Mouse (Mus musculus) CD4-positive, CD25-positive, alpha-beta regulatory T cell, adult 9 weeks (primary cell): ENCODE data around the gene E130218I03Rik. TPM values are rescaled to one million over a fixed set of nuclear protein-coding genes. Genes with fewer than 3 reads are reported as not detected.

Experiments used
- polyA plus RNA-seq: library from polyadenylated mRNA; unstranded; fragments of 100-300 nt; shearing (Covaris generic); gene quantifications from one replicate; pipeline ENCODE4 v1.2.1, GENCODE M21; 2017

Gene E130218I03Rik
- polyA plus RNA-seq: 4.7 TPM

GRCm38 (mm10) chr4:134243516-134244250, at the start of gene E130218I03Rik:
Gene E130218I03Rik, plus strand, starts transcription at chr4:134243662.

GRCm38 (mm10) chr4:134202904-134203303, 40.6 kb upstream of the E130218I03Rik start, which contains the start of gene Gm7534:
Gene Gm7534, minus strand, starts transcription at chr4:134203004.

GRCm38 (mm10) chr4:134227194-134227593, 16.3 kb upstream of the E130218I03Rik start, which contains the start of gene Catsper4:
Gene Catsper4, minus strand, starts transcription at chr4:134227383.

GRCm38 (mm10) chr4:134238279-134238651, 5.2 kb upstream of the E130218I03Rik start, which contains the start of gene Cnksr1:
Gene Cnksr1, minus strand, starts transcription at chr4:134238399.

GRCm38 (mm10) chr4:134245148-134245843, 1.8 kb downstream of the E130218I03Rik start, which contains the start of gene Zfp593:
Gene Zfp593, minus strand, starts transcription at chr4:134245592.

GRCm38 (mm10) chr4:134246719-134247258, 3.3 kb downstream of the E130218I03Rik start, which contains the start of gene Gm30191:
Gene Gm30191, plus strand, starts transcription at chr4:134246935.

GRCm38 (mm10) chr4:134253722-134254324, 10.4 kb downstream of the E130218I03Rik start, which contains the start of gene Grrp1:
Gene Grrp1, minus strand, starts transcription at chr4:134254106.

GRCm38 (mm10) chr4:134287575-134288025, 44.1 kb downstream of the E130218I03Rik start, which contains the start of gene Pdik1l:
Gene Pdik1l, minus strand, starts transcription at chr4:134287895.

Other genes starting within 250 kb of the E130218I03Rik start
- gene Dhdds, start 242.7 kb upstream of the E130218I03Rik start, polyA plus RNA-seq: 37.9 TPM
- not detected for gene Lin28a, start 224.8 kb upstream of the E130218I03Rik start, polyA plus RNA-seq
- gene Zfp683, start 189.8 kb upstream of the E130218I03Rik start, polyA plus RNA-seq: 2.1 TPM
- 18.0 TPM for gene Crybg2, start 182.8 kb upstream of the E130218I03Rik start, polyA plus RNA-seq
- gene Cd52, start 148.6 kb upstream of the E130218I03Rik start, polyA plus RNA-seq: 3,141 TPM
- gene Ubxn11, start 141.1 kb upstream of the E130218I03Rik start, polyA plus RNA-seq: 57.8 TPM
- 1,589 TPM for gene Sh3bgrl3, start 114.9 kb upstream of the E130218I03Rik start, polyA plus RNA-seq
- gene Cep85, start 56.5 kb upstream of the E130218I03Rik start, polyA plus RNA-seq: 73.8 TPM
- not detected for gene Gm7534, start 40.7 kb upstream of the E130218I03Rik start, polyA plus RNA-seq
- not detected for gene Catsper4, start 16.3 kb upstream of the E130218I03Rik start, polyA plus RNA-seq
- not detected for gene Cnksr1, start 5.3 kb upstream of the E130218I03Rik start, polyA plus RNA-seq
- 12.8 TPM for gene Zfp593, start 1.9 kb downstream of the E130218I03Rik start, polyA plus RNA-seq
- not detected for gene Gm30191, start 3.3 kb downstream of the E130218I03Rik start, polyA plus RNA-seq
- not detected for gene Grrp1, start 10.4 kb downstream of the E130218I03Rik start, polyA plus RNA-seq
- 22.7 TPM for gene Pdik1l, start 44.2 kb downstream of the E130218I03Rik start, polyA plus RNA-seq
- not detected for gene Trim63, start 71.5 kb downstream of the E130218I03Rik start, polyA plus RNA-seq
- gene Slc30a2, start 99.5 kb downstream of the E130218I03Rik start, polyA plus RNA-seq: 0.52 TPM
- 0.73 TPM for gene Extl1, start 140.2 kb downstream of the E130218I03Rik start, polyA plus RNA-seq
- gene Pafah2, start 152.7 kb downstream of the E130218I03Rik start, polyA plus RNA-seq: 1.4 TPM
- 77.2 TPM for gene Stmn1, start 224.7 kb downstream of the E130218I03Rik start, polyA plus RNA-seq